Comparison of ENCODE assay signal across 7 mouse cellular contexts in genomic region chr5:123117257-123117656, GRCm38 (mm10). TPM values are rescaled to one million over a fixed set of nuclear protein-coding genes. Genes with fewer than 3 reads are reported as not detected.
DNase-seq lines count a peak whose midpoint lies in the region; TF ChIP-seq lines count a peak whose summit lies in the region.

No protein-coding gene starts in this region.

- TF ChIP-seq CTCF in cortical plate, adult 2 months (IDR thresholded peaks at IDR 0.05; ENCODE audit: extremely low read depth, insufficient read depth, low read length) = peak; percentile 71

- H3K27ac ChIP-seq in cortical plate, adult 2 months (ENCODE audit: insufficient read depth, low read length) = no peak overlapping the region

- peak; percentile 90 for DNase-seq in CD4-positive, CD25-positive, alpha-beta regulatory T cell, adult 2 months (ENCODE audit: low read depth, low spot score)
- DNase-seq in R1 (ENCODE audit: low read depth, low spot score) = peak; percentile 79
- peak; percentile 65 for DNase-seq in heart, adult 8-10 months (ENCODE audit: low spot score)
- peak; percentile 88 to 91 for DNase-seq in kidney, postnatal 25 days
- DNase-seq in lung, postnatal 14 days = peak; percentile 90
- DNase-seq in skeletal muscle tissue, adult 2 months (ENCODE audit: low read depth, low spot score) = peak; percentile 58

- H3K4me3 ChIP-seq in cortical plate, adult 2 months (ENCODE audit: insufficient read depth, low read length) = no peak overlapping the region

- no peaks in the 10 kb centered on the region for H3K4me1 ChIP-seq in cortical plate, adult 2 months (ENCODE audit: control insufficient read depth, insufficient read depth, low read length)

- TF ChIP-seq POLR2A in cortical plate, adult 2 months (IDR thresholded peaks at IDR 0.05; ENCODE audit: extremely low read depth, insufficient read depth, low read length) = no peak

RNA-seq across cellular contexts. Expression of gene Rhof, which starts 15.2 kb away (rescaled TPM):
- 47.4 and 48.1 TPM in 2 replicates for polyA plus RNA-seq in cortical plate, adult 2 months (2012; rRNA removed)
- 1 to 10 TPM in 1 of 4 experiments, under 1 TPM in 3; 0.38 to 1.7 (median 0.68) TPM for total RNA-seq in heart, adult 8-10 months (2022)

RNA-seq across cellular contexts. Expression of gene Setd1b, which starts 24.7 kb away (rescaled TPM):
- 8.4 and 9.2 TPM in 2 replicates for polyA plus RNA-seq in cortical plate, adult 2 months (2012; rRNA removed)
- total RNA-seq in heart, adult 8-10 months (2022) = 10 to 100 TPM; 14.3 to 21.5 (median 18.2) TPM

RNA-seq across cellular contexts. Expression of gene Tmem120b, which starts 49.0 kb away (rescaled TPM):
- 10.7 and 11.3 TPM in 2 replicates for polyA plus RNA-seq in cortical plate, adult 2 months (2012; rRNA removed)
- 10 to 100 TPM in 1 of 4 experiments, 1 to 10 TPM in 3; 7.7 to 10.7 (median 8.4) TPM for total RNA-seq in heart, adult 8-10 months (2022)

RNA-seq across cellular contexts. Expression of gene Psmd9, which starts 52.0 kb away (rescaled TPM):
- polyA plus RNA-seq in cortical plate, adult 2 months (2012; rRNA removed) = 27.1 and 27.9 TPM in 2 replicates
- 10 to 100 TPM; 11.7 to 16.6 (median 13.8) TPM for total RNA-seq in heart, adult 8-10 months (2022)
